Mouse (Mus musculus): ENCODE results near the gene Flt4. TPM values are rescaled to one million over a fixed set of nuclear protein-coding genes. Genes with fewer than 3 reads are reported as not detected.
A peak's percentile ranks its signal among the peaks of the same experiment; 100 is the strongest.

The Flt4 gene
- polyA plus RNA-seq, 1 experiment from 2014 or later: 5.3 TPM

- Histone ChIP-seq H3K9ac (ENCODE audit: low read depth, low read length) (no peak overlapping the region), H3K27ac (no peak overlapping the region), H3K4me1 (replicated peaks; ENCODE audit: insufficient read depth, low read length) (0 out of 2 replicates have a peak, but pooled peaks cover 8% of the 10 kb centered on the region), H3K27me3 (ENCODE audit: insufficient read depth, low read length) (no peaks in the 10 kb centered on the region), H3K4me2 (ENCODE audit: low read length) (no peak overlapping the region), H3K4me3 (replicated peaks; ENCODE audit: low read depth, low read length) (no peak overlapping the region), H3K9me3 (replicated peaks; ENCODE audit: low read length) (no peaks in the 10 kb centered on the region), H3K36me3 (ENCODE audit: insufficient read depth, low read length) (no peaks in the 10 kb centered on the region)
- ATAC-seq (replicated peaks; ENCODE audit: low FRiP score, low read depth) (no peak), DNase-seq (ENCODE audit: low spot score) (no peak)
- 67% methylated on average over 7 of the region's 7 CpGs for WGBS
- TF ChIP-seq CTCF (IDR thresholded peaks at IDR 0.05; ENCODE audit: low read depth): no peak
Observed at GRCm38 (mm10) chr11:49659470-49659799, 50.4 kb downstream of the Flt4 start.

GRCm38 (mm10) chr11:49662292-49662780 lies 53.3 kb downstream of the Flt4 start:
- H3K36me3 ChIP-seq (ENCODE audit: insufficient read depth, low read length): no peaks in the 10 kb centered on the region
- H3K27ac ChIP-seq: no peak overlapping the region
- H3K9me3 ChIP-seq (replicated peaks; ENCODE audit: low read length): no peaks in the 10 kb centered on the region
- no peak overlapping the region for H3K4me3 ChIP-seq (replicated peaks; ENCODE audit: low read depth, low read length)
- ATAC-seq (replicated peaks; ENCODE audit: low FRiP score, low read depth) (no peak), DNase-seq (ENCODE audit: low spot score) (no peak)
- H3K4me1 ChIP-seq (replicated peaks; ENCODE audit: insufficient read depth, low read length): 0 out of 2 replicates have a peak, but pooled peaks cover 8% of the 10 kb centered on the region
- H3K9ac ChIP-seq (ENCODE audit: low read depth, low read length): no peak overlapping the region
- H3K27me3 ChIP-seq (ENCODE audit: insufficient read depth, low read length): no peaks in the 10 kb centered on the region
- 62% methylated on average over 15 of the region's 15 CpGs for WGBS
- H3K4me2 ChIP-seq (ENCODE audit: low read length): no peak overlapping the region
- peak; percentile 13; the same call in 1 of the 2 replicates for TF ChIP-seq CTCF (IDR thresholded peaks at IDR 0.05; ENCODE audit: low read depth)

- Histone ChIP-seq H3K4me3 (replicated peaks; ENCODE audit: low read depth, low read length) (no peak within 1 kb of the TSS), H3K4me2 (ENCODE audit: low read length) (no peak within 1 kb of the TSS), H3K27me3 (ENCODE audit: insufficient read depth, low read length) (no peaks in the 10 kb centered on the region), H3K9ac (ENCODE audit: low read depth, low read length) (no peak within 1 kb of the TSS), H3K36me3 (ENCODE audit: insufficient read depth, low read length) (no peaks in the 10 kb centered on the region), H3K9me3 (replicated peaks; ENCODE audit: low read length) (no peaks in the 10 kb centered on the region), H3K4me1 (replicated peaks; ENCODE audit: insufficient read depth, low read length) (0 out of 2 replicates have a peak, but pooled peaks cover 1% of the 10 kb centered on the region), H3K27ac (no peak within 1 kb of the TSS)
- no peak for ATAC-seq (replicated peaks; ENCODE audit: low FRiP score, low read depth)
- no peak for TF ChIP-seq CTCF (IDR thresholded peaks at IDR 0.05; ENCODE audit: low read depth)
- 73% methylated on average over 5 of the region's 5 CpGs for WGBS
- DNase-seq (ENCODE audit: low spot score): no peak
Observed at GRCm38 (mm10) chr11:49663310-49663709, 54.2 kb downstream of the Flt4 start, which contains the start of gene Scgb3a1. Gene Scgb3a1, plus strand, starts transcription at chr11:49663610.

GRCm38 (mm10) chr11:49664262-49665140 lies 55.4 kb downstream of the Flt4 start:
- H3K27ac ChIP-seq: no peak overlapping the region
- no peak for DNase-seq (ENCODE audit: low spot score)

GRCm38 (mm10) chr11:49665462-49665861 lies 56.4 kb downstream of the Flt4 start:
- Histone ChIP-seq H3K4me2 (ENCODE audit: low read length) (no peak overlapping the region), H3K4me3 (replicated peaks; ENCODE audit: low read depth, low read length) (no peak overlapping the region), H3K9me3 (replicated peaks; ENCODE audit: low read length) (no peaks in the 10 kb centered on the region), H3K9ac (ENCODE audit: low read depth, low read length) (no peak overlapping the region), H3K4me1 (replicated peaks; ENCODE audit: insufficient read depth, low read length) (no peaks in the 10 kb centered on the region), H3K36me3 (ENCODE audit: insufficient read depth, low read length) (0 out of 2 replicates have a peak, but pooled peaks cover 10% of the 10 kb centered on the region), H3K27me3 (ENCODE audit: insufficient read depth, low read length) (no peaks in the 10 kb centered on the region), H3K27ac (no peak overlapping the region)
- no peak for DNase-seq (ENCODE audit: low spot score)
- WGBS: 70% methylated on average over 4 of the region's 4 CpGs
- no peak for TF ChIP-seq CTCF (IDR thresholded peaks at IDR 0.05; ENCODE audit: low read depth)
- no peak for ATAC-seq (replicated peaks; ENCODE audit: low FRiP score, low read depth)

More at GRCm38 (mm10) chr11:49664262-49665140, 55.4 kb downstream of the Flt4 start:
- Histone ChIP-seq H3K9ac (ENCODE audit: low read depth, low read length) (no peak overlapping the region), H3K4me1 (replicated peaks; ENCODE audit: insufficient read depth, low read length) (no peaks in the 10 kb centered on the region), H3K4me2 (ENCODE audit: low read length) (no peak overlapping the region), H3K9me3 (replicated peaks; ENCODE audit: low read length) (no peaks in the 10 kb centered on the region), H3K4me3 (replicated peaks; ENCODE audit: low read depth, low read length) (no peak overlapping the region), H3K36me3 (ENCODE audit: insufficient read depth, low read length) (0 out of 2 replicates have a peak, but pooled peaks cover 10% of the 10 kb centered on the region), H3K27me3 (ENCODE audit: insufficient read depth, low read length) (no peaks in the 10 kb centered on the region)
- no peak for TF ChIP-seq CTCF (IDR thresholded peaks at IDR 0.05; ENCODE audit: low read depth)
- ATAC-seq (replicated peaks; ENCODE audit: low FRiP score, low read depth): no peak
- WGBS: 74% methylated on average over 12 of the region's 12 CpGs

- H3K4me1 ChIP-seq (replicated peaks; ENCODE audit: insufficient read depth, low read length): no peaks in the 10 kb centered on the region
- no peak overlapping the region for H3K4me2 ChIP-seq (ENCODE audit: low read length)
- TF ChIP-seq CTCF (IDR thresholded peaks at IDR 0.05; ENCODE audit: low read depth): no peak; the same call in 1 of the 2 replicates
- H3K9ac ChIP-seq (ENCODE audit: low read depth, low read length): no peak overlapping the region
- no peaks in the 10 kb centered on the region for H3K27me3 ChIP-seq (ENCODE audit: insufficient read depth, low read length)
- ATAC-seq (replicated peaks; ENCODE audit: low FRiP score, low read depth) (no peak), DNase-seq (ENCODE audit: low spot score) (no peak)
- WGBS: 72% methylated on average over 3 of the region's 3 CpGs
- H3K4me3 ChIP-seq (replicated peaks; ENCODE audit: low read depth, low read length): no peak overlapping the region
- no peaks in the 10 kb centered on the region for H3K9me3 ChIP-seq (replicated peaks; ENCODE audit: low read length)
- H3K27ac ChIP-seq: no peak overlapping the region
- peaks cover 39% of the 10 kb centered on the region for H3K36me3 ChIP-seq (ENCODE audit: insufficient read depth, low read length)
Observed at GRCm38 (mm10) chr11:49673433-49673832, 64.4 kb downstream of the Flt4 start.
